Mouse (Mus musculus) liver, embryonic 13.5 days (tissue): ENCODE data around the gene Hic1. TPM values are rescaled to one million over a fixed set of nuclear protein-coding genes. Genes with fewer than 3 reads are reported as not detected.

ENCODE experiments used
- ATAC-seq: fragments of 200-750 bp; cut with Nextera tagmentation; 2 replicates; pipeline ENCODE4 v1.8.0; 2017; ENCODE audit warnings: low read depth, mild to moderate bottlenecking, moderate number of reproducible peaks, moderate library complexity
- DNase-seq: peaks from one replicate; pipeline ENCODE4 v3.0.0; 2022
- H3K27ac ChIP-seq: fragments of 300-500 bp; sonication (generic); 2 replicates; pipeline ENCODE4 v1.5.1; 2015; ENCODE audit warnings: moderate library complexity, mild to moderate bottlenecking, inconsistent platforms
- H3K27me3 ChIP-seq: fragments of 300-500 bp; sonication (generic); 2 replicates; pipeline ENCODE4 v1.6.1; 2015; ENCODE audit warnings: mild to moderate bottlenecking, inconsistent platforms
- H3K36me3 ChIP-seq: fragments of 300-500 bp; sonication (generic); 2 replicates; pipeline ENCODE4 v1.6.1; 2015; ENCODE audit warnings: mild to moderate bottlenecking, inconsistent platforms
- H3K4me1 ChIP-seq: fragments of 300-500 bp; sonication (generic); replicated peaks from 2 replicates; pipeline ENCODE4 v1.6.1; 2015; ENCODE audit warnings: inconsistent platforms
- H3K4me2 ChIP-seq: fragments of 300-500 bp; sonication (generic); 2 replicates; pipeline ENCODE4 v1.6.1; 2015; ENCODE audit warnings: inconsistent platforms, mild to moderate bottlenecking, moderate library complexity
- H3K4me3 ChIP-seq: fragments of 300-500 bp; sonication (generic); replicated peaks from 2 replicates; pipeline ENCODE4 v1.5.1; 2015; ENCODE audit warnings: mild to moderate bottlenecking, inconsistent platforms
- H3K9ac ChIP-seq: fragments of 300-500 bp; sonication (generic); 2 replicates; pipeline ENCODE4 v1.6.1; 2015; ENCODE audit warnings: mild to moderate bottlenecking, inconsistent platforms
- H3K9me3 ChIP-seq: fragments of 300-500 bp; sonication (generic); replicated peaks from 2 replicates; pipeline ENCODE4 v1.6.1; 2016; ENCODE audit warnings: inconsistent platforms
- WGBS: fragments of 180-500 bp; shearing (Covaris S2); methylation state at CpG from one replicate; pipeline ENCODE4 v1.1.7; 2015; ENCODE audit not compliant: insufficient replicate concordance; 5-methylcytosine and 5-hydroxymethylcytosine counted together
- polyA plus RNA-seq: library from polyadenylated mRNA; unstranded; fragments of >200 nt; fragmentation: Nextera tagmentation; extraction: Ambion mirVana; gene quantifications from 2 replicates; pipeline ENCODE4 v1.2.1, GENCODE M21; 2015

Gene Hic1
- polyA plus RNA-seq, 1 experiment from 2014 or later: 1.2 TPM

- no peak for ATAC-seq
- no peak overlapping the region for H3K27ac ChIP-seq
- H3K9ac ChIP-seq: peak overlapping the region; percentile 57
- H3K4me3 ChIP-seq: peak overlapping the region; percentile 70
- no peaks in the 10 kb centered on the region for H3K9me3 ChIP-seq
- peaks cover 17% of the 10 kb centered on the region for H3K36me3 ChIP-seq
- DNase-seq: no peak
- H3K27me3 ChIP-seq: peaks cover 78% of the 10 kb centered on the region
- 8% methylated on average over 55 of the region's 55 CpGs for WGBS
- H3K4me1 ChIP-seq: peaks cover 69% of the 10 kb centered on the region
- H3K4me2 ChIP-seq: peak overlapping the region; percentile 82
Observed at GRCm38 (mm10) chr11:75166193-75166842, 3.0 kb downstream of the Hic1 start.

DNA sequence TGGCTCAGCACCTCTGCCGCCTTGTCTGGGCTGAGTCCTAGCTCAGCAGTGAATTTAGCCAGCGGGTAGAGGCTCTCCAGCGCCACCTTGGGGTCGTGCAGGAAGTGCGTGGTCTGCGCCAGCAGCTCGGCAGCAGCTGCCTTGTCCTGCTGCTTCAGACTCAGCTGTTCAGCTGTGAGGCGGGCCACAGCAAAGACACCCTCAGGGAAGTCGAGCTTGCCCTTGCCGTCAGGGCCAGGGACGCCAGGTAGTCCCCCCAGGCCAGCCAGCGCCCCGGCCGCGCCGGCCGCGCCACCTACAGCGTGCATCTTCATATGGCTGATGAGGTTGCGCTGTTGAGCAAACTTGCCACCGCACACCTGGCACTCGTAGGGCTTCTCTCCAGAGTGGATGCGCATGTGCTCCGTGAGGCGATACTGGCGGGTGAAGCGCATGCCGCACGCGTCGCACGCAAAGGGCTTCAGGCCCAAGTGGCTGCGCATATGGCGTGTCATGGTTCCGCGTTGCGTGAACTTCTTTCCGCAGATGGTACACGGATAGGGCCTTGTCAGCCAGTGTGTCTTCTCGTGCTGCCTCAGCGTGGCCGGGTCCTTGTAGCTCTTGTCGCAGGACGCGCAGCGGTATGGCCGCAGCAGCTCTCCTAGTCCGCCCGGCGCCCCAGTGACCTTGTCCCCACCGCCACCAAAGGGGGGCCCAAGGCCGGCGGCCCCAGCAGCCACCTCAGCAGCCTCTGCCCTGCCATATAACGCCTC is 3.7 kb downstream of the Hic1 start:
- ATAC-seq (peak; percentile 12; the same call in 1 of the 2 replicates), DNase-seq (peak; percentile 65)
- peak overlapping the region; percentile 57 for H3K9ac ChIP-seq
- H3K4me1 ChIP-seq: peaks cover 63% of the 10 kb centered on the region
- H3K27me3 ChIP-seq: peaks cover 71% of the 10 kb centered on the region
- WGBS: 6% methylated on average over 54 of the region's 54 CpGs
- H3K36me3 ChIP-seq: peaks cover 22% of the 10 kb centered on the region
- H3K27ac ChIP-seq: no peak overlapping the region
- H3K4me2 ChIP-seq: peak overlapping the region; percentile 82
- H3K9me3 ChIP-seq: no peaks in the 10 kb centered on the region
- H3K4me3 ChIP-seq: peak overlapping the region; percentile 70

DNA sequence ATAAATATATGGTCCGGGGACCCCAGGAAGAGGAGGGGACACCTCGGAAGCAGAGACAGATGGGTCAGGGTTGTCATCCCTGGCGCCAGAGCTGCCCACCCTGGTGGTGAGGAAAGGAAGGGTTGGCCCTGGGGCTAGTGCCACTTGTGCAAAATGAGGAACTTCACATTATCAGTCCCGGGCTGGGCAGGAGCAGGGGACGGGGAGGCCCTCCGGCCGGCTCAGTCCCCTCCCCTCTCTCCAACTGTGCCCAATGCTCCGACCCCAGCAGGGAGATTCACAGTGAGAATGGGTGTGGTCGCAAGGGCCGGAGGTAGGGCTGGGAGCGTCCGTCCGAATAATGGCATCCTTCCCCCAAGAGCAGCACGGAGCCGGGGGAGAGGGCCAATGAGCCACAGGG is 4.6 kb downstream of the Hic1 start:
- Histone ChIP-seq H3K36me3 (peaks cover 22% of the 10 kb centered on the region), H3K27me3 (peaks cover 62% of the 10 kb centered on the region), H3K4me1 (peaks cover 54% of the 10 kb centered on the region), H3K9ac (peak overlapping the region; percentile 57; the same call in 1 of the 2 replicates), H3K27ac (no peak overlapping the region), H3K4me3 (peak overlapping the region; percentile 70; the same call in 1 of the 2 replicates), H3K9me3 (no peaks in the 10 kb centered on the region), H3K4me2 (peak overlapping the region; percentile 82)
- DNase-seq (no peak), ATAC-seq (no peak)
- 14% methylated on average over 15 of the region's 15 CpGs for WGBS

- Histone ChIP-seq H3K27ac (no peak overlapping the region), H3K9me3 (no peaks in the 10 kb centered on the region), H3K9ac (no peak overlapping the region), H3K4me3 (no peak overlapping the region), H3K27me3 (peaks cover 55% of the 10 kb centered on the region), H3K36me3 (peaks cover 22% of the 10 kb centered on the region), H3K4me1 (peaks cover 47% of the 10 kb centered on the region), H3K4me2 (no peak overlapping the region)
- WGBS: 70% methylated on average over 2 of the region's 2 CpGs
- ATAC-seq (no peak), DNase-seq (no peak)
Observed at GRCm38 (mm10) chr11:75164051-75164450, 5.3 kb downstream of the Hic1 start.

DNA sequence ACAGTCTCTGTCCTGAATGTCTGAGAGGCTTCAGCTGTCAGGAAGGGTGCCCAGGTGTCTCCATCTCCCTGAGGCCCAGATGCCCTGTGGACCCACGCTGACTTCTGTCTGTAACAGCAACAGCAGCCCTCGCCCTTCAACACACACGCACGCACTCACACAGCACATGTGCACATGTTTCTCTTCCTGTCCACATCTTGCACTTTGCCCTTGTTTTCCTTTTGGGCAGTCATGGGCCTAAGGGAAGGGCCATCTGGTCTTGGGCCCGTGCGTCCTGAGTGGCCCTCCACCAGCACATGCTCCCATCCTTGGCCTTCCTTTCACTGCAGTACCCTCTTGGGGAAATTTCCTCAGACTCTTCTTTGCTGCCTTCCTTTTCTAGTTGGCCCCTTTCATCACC is 5.9 kb downstream of the Hic1 start:
- DNase-seq (no peak), ATAC-seq (no peak)
- H3K27ac ChIP-seq: no peak overlapping the region
- H3K4me1 ChIP-seq: peaks cover 46% of the 10 kb centered on the region
- no peaks in the 10 kb centered on the region for H3K9me3 ChIP-seq
- no peak overlapping the region for H3K4me3 ChIP-seq
- H3K36me3 ChIP-seq: peaks cover 22% of the 10 kb centered on the region
- H3K9ac ChIP-seq: no peak overlapping the region
- no peak overlapping the region for H3K4me2 ChIP-seq
- 79% methylated on average over 6 of the region's 6 CpGs for WGBS
- peaks cover 49% of the 10 kb centered on the region for H3K27me3 ChIP-seq

- Histone ChIP-seq H3K36me3 (peaks cover 22% of the 10 kb centered on the region), H3K4me1 (peaks cover 43% of the 10 kb centered on the region), H3K4me2 (no peak overlapping the region), H3K9me3 (no peaks in the 10 kb centered on the region), H3K9ac (no peak overlapping the region), H3K27ac (no peak overlapping the region), H3K27me3 (peaks cover 41% of the 10 kb centered on the region), H3K4me3 (no peak overlapping the region)
- ATAC-seq (no peak), DNase-seq (no peak)
- WGBS: 90% methylated on average over 12 of the region's 12 CpGs
Observed at GRCm38 (mm10) chr11:75162591-75163080, 6.7 kb downstream of the Hic1 start.

DNA sequence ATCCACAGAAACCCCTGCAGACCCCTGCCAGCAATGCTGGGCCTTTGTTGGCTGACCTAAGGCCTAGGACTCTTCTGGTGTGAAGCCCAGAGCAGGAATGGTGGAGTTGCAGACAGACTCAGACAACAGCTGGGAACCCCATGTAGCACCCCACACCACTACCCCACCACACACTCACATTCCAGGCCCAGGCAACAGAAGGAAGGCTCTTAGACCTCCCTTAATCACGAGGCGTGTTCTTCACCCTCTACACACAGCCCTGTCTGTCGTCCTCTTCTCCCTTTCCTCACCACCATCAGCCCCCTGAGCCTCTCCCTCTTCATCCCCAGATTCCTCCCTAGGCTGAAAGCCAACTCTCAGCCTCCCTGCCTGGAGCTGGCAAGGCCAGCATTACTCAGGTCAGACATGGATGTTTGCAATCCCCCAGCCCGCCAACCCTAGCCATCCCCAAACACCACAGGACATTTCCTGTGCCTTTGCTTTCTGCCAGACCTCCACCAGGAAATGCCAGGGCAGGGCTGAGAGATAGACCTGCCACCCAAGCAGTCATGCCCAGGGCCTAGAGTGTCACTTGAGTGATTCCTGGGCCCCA is 7.8 kb downstream of the Hic1 start:
- Histone ChIP-seq H3K36me3 (peaks cover 22% of the 10 kb centered on the region), H3K27ac (no peak overlapping the region; the same call in 1 of the 2 replicates), H3K4me1 (peaks cover 43% of the 10 kb centered on the region), H3K4me2 (no peak overlapping the region), H3K9ac (no peak overlapping the region), H3K9me3 (no peaks in the 10 kb centered on the region), H3K27me3 (peaks cover 30% of the 10 kb centered on the region), H3K4me3 (no peak overlapping the region)
- DNase-seq (no peak), ATAC-seq (no peak)
- 56% methylated on average over 4 of the region's 4 CpGs for whole genome bisulfite sequencing

- DNase-seq: no peak
- Histone ChIP-seq H3K4me2 (no peak overlapping the region), H3K4me1 (peaks cover 42% of the 10 kb centered on the region), H3K9me3 (no peaks in the 10 kb centered on the region), H3K27ac (no peak overlapping the region), H3K4me3 (no peak overlapping the region), H3K36me3 (peaks cover 21% of the 10 kb centered on the region), H3K27me3 (peaks cover 24% of the 10 kb centered on the region), H3K9ac (no peak overlapping the region)
- ATAC-seq: no peak
- WGBS: 74% methylated on average over 7 of the region's 7 CpGs
Observed at GRCm38 (mm10) chr11:75160954-75161353, 8.4 kb downstream of the Hic1 start.

DNA sequence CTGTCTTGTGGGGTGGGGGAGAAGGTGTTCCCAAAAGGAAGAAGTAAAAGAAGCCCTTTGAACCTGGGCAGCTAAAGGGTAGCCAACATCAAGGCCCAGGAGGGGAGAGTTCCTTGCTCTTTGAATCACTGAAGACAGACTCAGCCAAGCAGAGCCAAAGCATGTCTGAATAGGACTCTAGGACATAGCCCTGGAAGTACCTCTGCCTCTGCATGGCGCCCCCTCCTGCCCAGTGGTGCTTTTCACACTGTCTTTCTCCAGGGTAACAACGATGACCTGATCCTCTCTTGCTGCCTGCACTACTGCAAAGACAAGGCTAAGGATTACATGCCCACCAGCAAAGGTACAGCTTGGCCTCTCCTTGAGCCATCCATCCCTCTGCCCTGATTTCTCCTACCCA is 9.8 kb downstream of the Hic1 start:
- H3K36me3 ChIP-seq: peaks cover 18% of the 10 kb centered on the region
- WGBS: 47% methylated on average over 2 of the region's 2 CpGs
- H3K4me1 ChIP-seq: peaks cover 35% of the 10 kb centered on the region
- no peak overlapping the region for H3K4me3 ChIP-seq
- H3K9ac ChIP-seq: no peak overlapping the region
- ATAC-seq (no peak), DNase-seq (no peak)
- H3K9me3 ChIP-seq: no peaks in the 10 kb centered on the region
- H3K27ac ChIP-seq: no peak overlapping the region
- H3K4me2 ChIP-seq: no peak overlapping the region
- peaks cover 11% of the 10 kb centered on the region for H3K27me3 ChIP-seq

DNA sequence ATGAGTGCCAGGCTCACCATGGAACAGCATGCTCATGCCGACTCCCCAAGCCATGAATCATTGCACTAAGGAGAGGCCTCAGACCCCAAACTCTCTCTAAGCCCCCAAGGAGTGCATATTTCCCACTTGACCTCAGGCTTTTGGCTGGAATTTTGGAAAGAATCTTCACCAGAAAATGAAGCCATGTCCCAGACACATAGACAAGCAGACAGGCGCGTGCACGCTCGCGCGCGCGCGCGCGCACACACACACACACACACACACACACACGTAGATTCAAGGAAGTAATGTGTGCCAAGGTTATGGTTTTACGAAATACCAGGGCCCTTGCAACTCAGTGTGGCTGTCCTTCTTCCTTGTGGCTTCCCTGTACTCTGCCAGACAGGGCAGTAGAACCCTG is 10.9 kb downstream of the Hic1 start:
- WGBS: 92% methylated on average over 14 of the region's 14 CpGs
- Histone ChIP-seq H3K9ac (no peak overlapping the region), H3K4me3 (no peak overlapping the region), H3K4me2 (no peak overlapping the region), H3K36me3 (peaks cover 18% of the 10 kb centered on the region), H3K27ac (no peak overlapping the region), H3K27me3 (no peaks in the 10 kb centered on the region), H3K4me1 (peaks cover 42% of the 10 kb centered on the region), H3K9me3 (no peaks in the 10 kb centered on the region)
- DNase-seq: no peak
- ATAC-seq: no peak

DNA sequence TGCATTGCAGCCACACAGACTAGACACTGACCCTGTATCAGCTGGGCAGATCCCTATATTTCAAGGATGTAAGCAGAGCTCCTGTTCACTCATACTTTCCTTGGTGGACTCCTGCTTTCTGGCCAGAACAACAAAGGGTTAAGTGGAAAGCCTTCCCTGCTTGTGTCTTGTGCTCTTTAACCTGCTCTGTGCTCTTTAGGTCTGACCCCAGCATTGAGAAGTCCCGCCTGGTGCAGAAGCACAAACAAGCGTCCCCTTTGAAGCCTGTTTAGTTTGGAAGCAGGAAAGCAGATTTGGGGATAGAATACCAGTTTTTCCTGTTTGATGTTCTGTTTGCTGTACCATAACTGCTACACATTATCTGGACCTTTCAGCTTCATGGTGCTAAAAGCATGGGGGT is 11.4 kb downstream of the Hic1 start:
- WGBS: 59% methylated on average over 2 of the region's 2 CpGs
- Histone ChIP-seq H3K4me2 (no peak overlapping the region), H3K4me3 (no peak overlapping the region), H3K27me3 (no peaks in the 10 kb centered on the region), H3K36me3 (peaks cover 14% of the 10 kb centered on the region), H3K4me1 (peaks cover 47% of the 10 kb centered on the region), H3K27ac (no peak overlapping the region), H3K9me3 (no peaks in the 10 kb centered on the region), H3K9ac (no peak overlapping the region)
- ATAC-seq: no peak
- no peak for DNase-seq
